Mouse (Mus musculus): ENCODE measurements at regions not wholly inside any gene's neighbourhood (a gene's known extent, or its start where the extent isn't known, plus 50 kb on each side); places are given as distances from the start of the nearest gene placed in this dataset.

DNA sequence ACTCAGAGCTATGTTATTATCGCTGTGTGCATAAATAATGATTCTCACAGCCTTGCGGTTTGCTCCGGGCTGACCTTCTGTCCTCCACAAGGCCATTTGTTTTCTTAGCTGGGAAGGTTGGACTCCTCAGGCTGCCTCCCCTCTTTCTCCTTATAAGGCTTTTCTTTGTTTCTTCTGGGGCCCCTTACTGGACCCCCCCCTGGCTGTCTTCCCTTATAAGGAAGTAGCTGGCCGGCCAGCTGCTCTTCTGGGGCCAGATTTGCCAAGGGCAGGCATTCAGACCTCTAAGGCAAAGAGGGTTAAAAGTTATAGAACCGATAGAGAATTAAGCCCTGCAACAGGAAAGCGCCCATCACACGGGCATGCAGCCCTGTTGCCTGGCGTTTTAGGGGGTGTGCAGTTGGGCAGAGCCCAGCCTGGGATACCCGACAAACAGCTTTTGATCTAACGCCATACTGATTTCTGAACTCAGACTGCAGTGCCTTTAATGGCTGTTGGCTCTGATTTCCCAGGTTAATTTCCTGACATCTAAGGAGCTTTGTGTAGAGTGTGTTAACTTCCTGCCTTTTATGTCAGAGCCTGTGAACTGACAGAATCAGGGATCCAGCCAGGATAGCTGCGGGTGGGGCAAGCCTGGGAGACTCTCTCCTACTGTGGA, 66.1 kb upstream of the Serp2 start:
- no peak for TF ChIP-seq POLR2A (IDR thresholded peaks at IDR 0.05; ENCODE audit: control insufficient read depth, extremely low read depth, insufficient read depth, low read length, poor library complexity)
- no peak for TF ChIP-seq CTCF (IDR thresholded peaks at IDR 0.05; ENCODE audit: borderline replicate concordance, control insufficient read depth, extremely low read depth, insufficient read depth, low read length, poor library complexity)

Data from thymus, adult 2 months (tissue).